Mouse (Mus musculus): ENCODE measurements around the gene Sinhcaf. TPM values are rescaled to one million over a fixed set of nuclear protein-coding genes. Genes with fewer than 3 reads are reported as not detected.
A peak's percentile ranks its signal among the peaks of the same experiment; 100 is the strongest.
"Not testable (repeated sequence)": the region's sequence is repeated elsewhere in the genome, so short reads cannot be mapped to it uniquely, and the experiment has no call there.

The Sinhcaf gene
- total and polyA plus RNA-seq, 2 experiments from 2014 or later: 9.3 to 10.4 TPM

GRCm38 (mm10) chr6:148917672-148918071, 28.6 kb downstream of the Sinhcaf start:
- Histone ChIP-seq H3K9me3 (ENCODE audit: low read length) (no peaks in the 10 kb centered on the region), H3K4me3 (ENCODE audit: low read depth, low read length) (no peak overlapping the region), H3K4me1 (ENCODE audit: insufficient read depth, low read length) (no peaks in the 10 kb centered on the region), H3K9ac (replicated peaks; ENCODE audit: low read length, poor library complexity, severe bottlenecking) (no peak overlapping the region), H3K36me3 (ENCODE audit: insufficient read depth, low read length) (no peaks in the 10 kb centered on the region), H3K27ac (ENCODE audit: low read depth, low read length) (no peak overlapping the region), H3K4me2 (ENCODE audit: low read depth, low read length, poor library complexity, severe bottlenecking) (no peak overlapping the region), H3K27me3 (ENCODE audit: insufficient read depth, low read length) (no peaks in the 10 kb centered on the region)
- TF ChIP-seq CTCF (IDR thresholded peaks at IDR 0.05): no peak
- ATAC-seq (ENCODE audit: low FRiP score) (no peak), DNase-seq (ENCODE audit: low spot score) (no peak)
- 71% methylated on average over 1 of the region's 1 CpGs for WGBS

- H3K36me3 ChIP-seq (ENCODE audit: insufficient read depth, low read length): no peaks in the 10 kb centered on the region
- H3K4me2 ChIP-seq (ENCODE audit: low read depth, low read length, poor library complexity, severe bottlenecking): no peak overlapping the region
- H3K27ac ChIP-seq (ENCODE audit: low read depth, low read length): no peak overlapping the region
Measured at GRCm38 (mm10) chr6:148916817-148917216, 29.4 kb downstream of the Sinhcaf start.

DNA sequence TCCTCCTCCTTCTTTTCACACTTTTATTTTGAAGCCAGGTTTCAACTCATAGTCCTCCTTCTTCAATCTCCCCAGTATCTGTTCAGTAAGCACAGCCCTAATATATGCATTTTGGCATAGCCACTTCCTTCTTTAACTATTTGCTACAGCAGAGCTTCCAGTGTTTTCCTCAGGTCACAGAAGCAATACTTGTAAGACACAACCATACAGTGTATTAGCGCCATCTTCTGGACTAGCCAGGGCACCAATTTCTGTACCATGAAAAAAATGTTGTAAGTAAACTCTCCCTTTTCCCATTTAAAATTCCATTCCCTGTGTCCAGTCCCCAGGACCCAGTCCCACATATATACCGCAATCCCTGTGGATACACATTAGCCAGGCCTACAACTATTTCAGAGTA, 32.3 kb downstream of the Sinhcaf start:
- no peaks in the 10 kb centered on the region for H3K36me3 ChIP-seq (ENCODE audit: insufficient read depth, low read length)
- no peaks in the 10 kb centered on the region for H3K27me3 ChIP-seq (ENCODE audit: insufficient read depth, low read length)
- no peak overlapping the region for H3K27ac ChIP-seq (ENCODE audit: low read depth, low read length)
- TF ChIP-seq CTCF (IDR thresholded peaks at IDR 0.05): peak; percentile 88
- no peaks in the 10 kb centered on the region for H3K9me3 ChIP-seq (ENCODE audit: low read length)
- no peak overlapping the region for H3K4me2 ChIP-seq (ENCODE audit: low read depth, low read length, poor library complexity, severe bottlenecking)
- WGBS: 11% methylated on average over 2 of the region's 2 CpGs
- no peak overlapping the region for H3K9ac ChIP-seq (replicated peaks; ENCODE audit: low read length, poor library complexity, severe bottlenecking)
- ATAC-seq (ENCODE audit: low FRiP score) (peak; percentile 58; the same call in 1 of the 2 replicates), DNase-seq (ENCODE audit: low spot score) (peak; percentile 87)
- no peak overlapping the region for H3K4me3 ChIP-seq (ENCODE audit: low read depth, low read length)
- no peaks in the 10 kb centered on the region for H3K4me1 ChIP-seq (ENCODE audit: insufficient read depth, low read length)

More at GRCm38 (mm10) chr6:148916817-148917216, 29.4 kb downstream of the Sinhcaf start:
- ATAC-seq (ENCODE audit: low FRiP score): no peak
- no peaks in the 10 kb centered on the region for H3K27me3 ChIP-seq (ENCODE audit: insufficient read depth, low read length)
- DNase-seq (ENCODE audit: low spot score): peak; percentile 42
- no peaks in the 10 kb centered on the region for H3K9me3 ChIP-seq (ENCODE audit: low read length)
- peak; percentile 66 for TF ChIP-seq CTCF (IDR thresholded peaks at IDR 0.05)
- 43% methylated on average over 3 of the region's 3 CpGs for WGBS
- no peak overlapping the region for H3K4me3 ChIP-seq (ENCODE audit: low read depth, low read length)
- no peak overlapping the region for H3K9ac ChIP-seq (replicated peaks; ENCODE audit: low read length, poor library complexity, severe bottlenecking)
- no peaks in the 10 kb centered on the region for H3K4me1 ChIP-seq (ENCODE audit: insufficient read depth, low read length)

GRCm38 (mm10) chr6:148911906-148912305, 34.4 kb downstream of the Sinhcaf start:
- not testable (repeated sequence) for H3K36me3 ChIP-seq (ENCODE audit: insufficient read depth, low read length); H3K9ac ChIP-seq (replicated peaks; ENCODE audit: low read length, poor library complexity, severe bottlenecking); ATAC-seq (ENCODE audit: low FRiP score); H3K4me3 ChIP-seq (ENCODE audit: low read depth, low read length); H3K9me3 ChIP-seq (ENCODE audit: low read length); H3K4me1 ChIP-seq (ENCODE audit: insufficient read depth, low read length); H3K27me3 ChIP-seq (ENCODE audit: insufficient read depth, low read length); DNase-seq (ENCODE audit: low spot score); H3K4me2 ChIP-seq (ENCODE audit: low read depth, low read length, poor library complexity, severe bottlenecking); H3K27ac ChIP-seq (ENCODE audit: low read depth, low read length)
- 84% methylated on average over 8 of the region's 8 CpGs for WGBS

- ATAC-seq (ENCODE audit: low FRiP score): no peak
- DNase-seq (ENCODE audit: low spot score): no peak
- WGBS: 93% methylated on average over 9 of the region's 9 CpGs
- TF ChIP-seq CTCF (IDR thresholded peaks at IDR 0.05): no peak
- H3K27ac ChIP-seq (ENCODE audit: low read depth, low read length): no peak overlapping the region
- no peak overlapping the region for H3K9ac ChIP-seq (replicated peaks; ENCODE audit: low read length, poor library complexity, severe bottlenecking)
- H3K36me3 ChIP-seq (ENCODE audit: insufficient read depth, low read length): no peaks in the 10 kb centered on the region
- no peaks in the 10 kb centered on the region for H3K27me3 ChIP-seq (ENCODE audit: insufficient read depth, low read length)
- H3K9me3 ChIP-seq (ENCODE audit: low read length): no peaks in the 10 kb centered on the region
- H3K4me1 ChIP-seq (ENCODE audit: insufficient read depth, low read length): no peaks in the 10 kb centered on the region
- no peak overlapping the region for H3K4me3 ChIP-seq (ENCODE audit: low read depth, low read length)
- no peak overlapping the region for H3K4me2 ChIP-seq (ENCODE audit: low read depth, low read length, poor library complexity, severe bottlenecking)
Measured at GRCm38 (mm10) chr6:148906958-148907357, 39.3 kb downstream of the Sinhcaf start.

DNA sequence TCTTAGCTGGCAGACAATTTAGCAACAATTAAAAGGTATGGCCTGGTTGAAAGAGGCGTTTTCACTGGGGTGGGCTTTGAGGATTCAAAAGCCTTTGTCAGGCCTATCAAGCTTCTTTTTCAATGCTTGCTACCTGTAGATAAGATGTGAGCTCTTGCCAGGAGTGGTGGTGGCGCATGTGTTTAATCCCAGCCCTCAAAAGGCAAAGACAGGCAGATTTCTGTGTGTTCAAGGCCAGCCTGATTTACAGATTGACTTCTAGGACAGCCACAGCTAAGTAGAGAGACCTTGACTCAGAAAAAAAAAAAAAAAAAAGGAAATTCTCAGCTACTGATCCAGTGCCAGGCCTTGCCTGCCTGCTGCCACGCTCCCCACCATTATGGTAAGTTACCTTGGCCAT, 43.5 kb downstream of the Sinhcaf start:
- ATAC-seq (ENCODE audit: low FRiP score) (no peak), DNase-seq (ENCODE audit: low spot score) (no peak)
- Histone ChIP-seq H3K27ac (ENCODE audit: low read depth, low read length) (no peak overlapping the region), H3K4me3 (ENCODE audit: low read depth, low read length) (no peak overlapping the region), H3K4me2 (ENCODE audit: low read depth, low read length, poor library complexity, severe bottlenecking) (no peak overlapping the region), H3K9me3 (ENCODE audit: low read length) (no peaks in the 10 kb centered on the region), H3K9ac (replicated peaks; ENCODE audit: low read length, poor library complexity, severe bottlenecking) (no peak overlapping the region), H3K27me3 (ENCODE audit: insufficient read depth, low read length) (no peaks in the 10 kb centered on the region), H3K4me1 (ENCODE audit: insufficient read depth, low read length) (no peaks in the 10 kb centered on the region), H3K36me3 (ENCODE audit: insufficient read depth, low read length) (no peaks in the 10 kb centered on the region)
- no peak for TF ChIP-seq CTCF (IDR thresholded peaks at IDR 0.05)
- 69% methylated on average over 3 of the region's 3 CpGs for WGBS
